Mouse (Mus musculus): Measurements from ENCODE around the gene Ablim2.

- TF ChIP-seq EP300 (IDR thresholded peaks at IDR 0.05; ENCODE audit: low read depth) (no peak), CTCF (IDR thresholded peaks at IDR 0.05; ENCODE audit: low read depth) (no peak)
Observed at GRCm38 (mm10) chr5:35751016-35751415, 6.7 kb upstream of the Ablim2 start.

All from liver, embryonic 14.5 days (tissue).